Mouse (Mus musculus): Measurements from ENCODE around the gene Vmo1.
"Not testable (repeated sequence)": the region's sequence is repeated elsewhere in the genome, so short reads cannot be mapped to it uniquely, and the experiment has no call there.

Vmo1 gene

DNA sequence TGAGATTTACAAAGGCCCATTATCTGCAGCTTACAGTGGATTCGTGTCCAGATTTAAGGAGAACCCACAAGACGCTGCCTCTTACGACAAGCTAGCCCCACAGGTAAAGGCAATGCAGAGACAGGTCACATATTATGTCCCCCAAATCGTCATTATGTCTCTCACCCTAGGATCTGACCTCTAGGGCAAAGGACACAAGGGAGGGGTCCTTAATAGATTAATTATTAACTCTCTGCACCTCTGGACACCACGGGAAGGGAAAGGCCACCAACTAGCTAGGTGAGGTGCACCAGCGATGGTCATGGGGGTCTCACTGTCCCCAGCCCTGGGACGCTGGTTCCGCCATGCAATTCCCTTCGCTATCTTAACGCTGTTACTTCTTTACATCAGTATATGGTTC, 4.5 kb upstream of the Vmo1 start, which contains the start of gene Gltpd2:
Gene Gltpd2 (plus strand): TSS at position 274 of the 400 bp plus-strand sequence.
- DNase-seq = no peak

DNA sequence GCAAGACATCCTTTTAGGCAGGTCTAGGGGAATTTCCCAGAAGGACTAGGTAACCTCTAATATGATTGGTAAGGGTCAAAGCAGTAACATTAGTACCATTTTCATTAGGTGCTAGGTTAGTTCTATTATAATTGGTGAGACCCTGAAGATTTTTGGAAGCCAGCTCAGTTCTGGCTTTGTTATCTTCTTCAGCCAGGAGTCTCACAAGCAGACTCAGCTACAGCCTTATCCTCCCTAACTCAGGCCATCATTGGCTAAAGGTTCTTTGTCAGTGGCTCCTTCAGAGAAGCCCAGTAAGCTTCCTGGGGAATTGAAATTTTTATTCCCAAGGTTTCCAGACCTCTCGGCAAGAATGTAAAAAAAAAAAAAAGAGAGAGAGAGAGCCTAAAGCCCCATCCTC, 4.0 kb upstream of the Vmo1 start:
- no peak for DNase-seq

DNA sequence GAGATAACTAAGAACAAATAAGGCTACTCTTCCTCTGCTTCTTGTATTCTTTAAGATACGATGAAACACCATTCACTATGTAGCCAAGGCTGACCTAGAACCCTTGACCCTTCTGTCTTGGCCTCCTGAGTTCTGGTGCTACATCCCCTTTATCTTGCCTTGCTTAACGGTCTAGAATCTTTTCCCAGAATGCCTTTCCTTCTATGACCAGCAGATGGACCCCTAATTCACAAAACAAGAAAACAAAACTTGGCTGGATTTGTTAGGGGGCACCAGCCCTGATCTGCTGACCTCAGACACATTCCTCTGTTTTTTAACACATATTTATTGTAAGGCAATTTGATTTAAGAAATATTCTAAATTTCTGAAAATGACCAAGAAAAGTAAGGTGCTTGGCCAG, 1.9 kb upstream of the Vmo1 start:
- peak; percentile 58 to 63 for DNase-seq

DNA sequence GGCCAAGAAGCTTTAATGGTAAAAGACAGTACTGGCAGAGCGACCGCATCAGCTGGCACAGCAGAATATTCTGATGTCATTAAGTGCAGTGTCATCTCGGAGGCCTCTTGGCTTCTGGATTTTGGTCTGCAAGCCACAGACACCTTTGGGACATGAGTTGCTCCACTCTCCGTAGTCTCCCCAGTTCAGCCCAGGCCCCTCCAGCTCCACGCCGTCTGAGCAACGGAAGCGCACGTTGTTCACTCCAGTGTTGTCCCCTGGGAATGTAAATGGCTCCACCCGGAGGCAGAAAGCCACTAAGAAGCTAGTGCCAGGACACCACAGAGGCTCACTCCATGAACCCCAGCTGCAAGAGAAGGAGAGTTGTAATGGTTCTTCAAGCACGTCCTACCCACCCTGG, 896 bp downstream of the Vmo1 start:
- no peak for DNase-seq

DNA sequence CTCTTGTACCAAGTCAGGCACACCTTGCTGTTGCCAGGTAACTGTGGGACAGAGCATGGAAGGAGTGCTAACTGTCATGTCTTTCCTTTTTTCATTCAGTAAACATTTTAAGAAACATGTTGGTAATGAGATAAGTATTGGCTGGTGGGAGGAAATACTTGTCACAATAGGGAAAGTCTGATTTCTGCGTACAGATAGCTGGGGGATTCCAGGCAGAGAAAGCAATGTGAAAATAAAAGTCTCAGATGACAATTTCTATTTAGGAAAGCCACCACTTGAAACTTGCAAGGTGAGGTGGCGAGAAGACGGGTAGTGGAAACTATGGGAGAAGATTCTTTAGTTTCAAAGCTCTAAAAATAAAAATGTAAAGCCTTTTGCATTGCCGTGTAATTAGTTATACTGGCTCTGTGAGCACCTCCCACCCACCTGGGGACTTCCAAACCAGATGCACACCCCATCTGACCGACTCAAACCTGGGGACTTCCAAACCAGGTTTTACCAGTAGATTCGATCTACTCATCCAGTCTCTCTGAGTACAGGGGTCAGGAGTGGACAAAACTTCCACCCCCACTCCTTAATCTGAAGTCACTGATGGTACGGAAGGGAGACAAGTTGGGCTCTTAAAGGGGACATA, 1.6 kb downstream of the Vmo1 start:
- no peak for DNase-seq

DNA sequence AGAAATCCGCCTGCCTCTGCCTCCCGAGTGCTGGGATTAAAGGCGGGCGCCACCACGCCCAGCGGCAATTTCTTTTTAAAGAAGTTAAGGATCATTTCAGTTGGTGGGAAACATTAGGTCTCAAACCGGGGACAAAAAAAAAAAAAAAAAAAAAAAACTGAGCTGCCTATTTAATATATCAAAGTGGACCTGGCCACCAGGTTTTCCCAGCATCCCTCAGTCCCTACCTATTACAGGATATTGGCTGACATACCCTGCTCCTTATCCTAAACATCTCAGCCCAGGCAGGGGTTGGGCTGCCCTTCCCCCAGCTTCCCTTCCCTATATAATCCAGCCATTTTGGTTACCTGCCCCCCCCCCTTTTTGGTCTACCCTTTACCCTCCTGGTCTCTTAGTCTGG, 2.6 kb downstream of the Vmo1 start:
- DNase-seq = no peak

DNA sequence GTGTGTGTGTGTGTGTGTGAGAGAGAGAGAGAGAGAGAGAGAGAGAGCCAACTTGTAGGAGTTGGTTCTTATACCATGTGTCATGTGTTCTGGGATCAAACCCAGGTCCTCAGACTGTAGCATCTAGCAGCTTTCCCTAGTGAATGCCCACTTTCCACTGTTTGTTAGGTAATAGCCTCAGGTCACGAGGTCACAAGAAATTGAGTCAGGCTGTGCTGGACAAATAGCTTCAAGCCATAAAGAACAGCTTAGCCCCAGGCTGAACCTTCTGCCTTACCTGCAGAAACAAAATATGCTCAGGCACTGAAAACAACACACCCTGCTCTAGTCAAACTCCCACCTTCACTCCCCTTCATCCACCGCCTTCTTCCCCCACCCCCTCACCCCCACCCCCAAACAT, 3.2 kb downstream of the Vmo1 start:
- no peak for DNase-seq

DNA sequence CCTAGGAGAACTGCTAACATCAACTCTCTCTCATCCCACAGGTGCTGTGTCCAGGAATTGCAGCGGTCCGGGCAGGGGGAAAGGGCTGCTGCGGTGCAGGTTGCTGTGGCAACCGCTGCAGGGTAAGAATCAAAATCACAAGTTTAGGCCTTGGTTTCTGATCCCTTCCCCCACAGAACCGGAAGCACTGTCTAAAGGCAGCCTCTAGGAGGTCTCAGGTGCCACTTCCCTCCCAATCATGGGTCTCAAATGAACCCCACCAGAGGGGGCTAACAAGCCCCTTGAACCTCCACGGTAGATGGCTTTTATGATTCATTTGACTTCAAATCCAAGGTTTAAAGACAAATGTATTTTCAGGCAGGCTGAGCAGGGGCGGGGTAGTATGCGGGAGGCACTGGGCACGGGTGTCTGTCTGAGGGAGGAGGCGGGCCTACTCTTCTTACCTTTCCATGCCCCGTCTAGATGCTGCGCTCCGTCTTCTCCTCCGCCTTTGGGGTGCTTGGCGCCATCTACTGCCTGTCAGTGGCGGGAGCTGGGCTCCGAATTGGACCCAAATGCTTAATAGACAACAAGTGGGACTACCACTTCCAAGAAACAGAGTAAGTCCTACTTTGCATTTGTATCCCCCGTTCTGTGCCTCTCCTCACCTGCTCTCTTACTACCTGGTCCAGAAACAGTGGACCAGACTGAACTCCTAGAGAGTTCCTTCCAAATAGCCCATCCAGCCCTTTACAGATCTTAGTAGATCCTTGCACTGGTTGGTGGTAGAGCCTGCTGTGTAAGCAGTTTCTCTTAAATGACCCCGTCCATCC, 4.5 kb downstream of the Vmo1 start:
- DNase-seq = peak; percentile 64 to 73

DNA sequence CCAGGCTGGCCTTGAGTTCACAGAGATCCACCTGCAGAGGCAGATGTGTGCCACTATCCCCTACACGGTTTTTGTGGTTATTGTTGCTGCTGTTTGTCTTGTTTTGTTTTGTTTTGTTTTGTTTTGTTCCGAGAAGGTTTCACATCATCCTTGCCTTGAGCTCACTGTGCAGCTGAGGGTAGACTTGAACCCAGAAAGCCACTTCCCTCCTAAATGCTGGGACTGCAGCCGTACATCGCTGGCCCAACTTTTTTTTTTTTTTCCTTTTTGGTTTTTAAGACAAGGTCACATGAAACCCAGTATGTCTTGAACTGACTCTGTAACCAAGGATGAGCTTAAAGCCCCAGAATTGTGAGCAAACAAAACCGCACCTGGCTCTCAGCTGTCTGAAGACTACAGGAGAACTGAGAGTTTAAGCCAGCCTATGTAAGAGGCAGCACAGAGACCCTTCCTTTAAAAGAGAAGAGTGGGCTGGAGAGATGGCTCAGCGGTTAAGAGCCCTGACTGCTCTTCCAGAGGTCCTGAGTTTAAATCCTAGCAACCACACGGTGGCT, 7.4 kb downstream of the Vmo1 start:
- no peak for DNase-seq

DNA sequence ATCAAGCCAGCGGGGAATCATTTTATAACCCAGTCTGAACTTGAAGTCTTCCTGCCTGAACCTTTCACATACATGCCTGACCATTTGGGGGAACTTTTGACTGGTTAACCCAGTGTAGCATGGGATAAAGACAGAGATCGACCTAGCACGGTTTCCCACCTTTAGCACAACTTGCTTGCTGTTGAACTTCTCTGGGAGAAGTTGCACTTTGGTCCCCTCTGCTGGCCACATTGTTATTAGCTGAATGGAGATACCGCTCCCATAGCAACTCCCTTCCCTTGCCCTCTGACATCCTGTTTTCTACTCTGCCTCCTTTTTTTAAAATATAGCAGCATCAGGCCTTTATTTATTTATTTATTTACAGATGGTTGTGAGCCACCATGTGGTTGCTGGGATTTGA, 8.0 kb downstream of the Vmo1 start:
- DNase-seq = peak; percentile 74 to 81

DNA sequence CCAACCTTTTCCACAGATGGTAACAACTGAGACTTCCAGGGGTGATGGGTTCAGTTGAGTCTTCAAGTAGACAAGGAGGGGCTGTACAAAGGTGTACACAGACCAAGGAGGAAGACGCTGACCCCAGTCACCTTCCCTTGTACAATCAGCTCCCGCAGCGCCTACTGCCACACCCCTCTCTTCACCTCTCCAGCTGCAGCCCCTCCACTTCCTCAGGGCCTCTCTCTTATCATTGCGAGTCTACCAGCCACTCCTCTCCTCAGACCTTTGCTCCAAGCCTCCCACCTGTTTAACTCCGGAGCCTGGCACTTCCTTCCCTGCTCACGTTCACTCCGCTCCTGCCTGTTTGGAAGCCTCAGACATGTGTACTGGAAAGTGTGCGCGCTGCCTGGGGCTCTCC, 9.4 kb downstream of the Vmo1 start, which contains the start of gene Tm4sf5:
Gene Tm4sf5 (plus strand): TSS at position 275 of the 400 bp plus-strand sequence.
- no peak for DNase-seq

DNA sequence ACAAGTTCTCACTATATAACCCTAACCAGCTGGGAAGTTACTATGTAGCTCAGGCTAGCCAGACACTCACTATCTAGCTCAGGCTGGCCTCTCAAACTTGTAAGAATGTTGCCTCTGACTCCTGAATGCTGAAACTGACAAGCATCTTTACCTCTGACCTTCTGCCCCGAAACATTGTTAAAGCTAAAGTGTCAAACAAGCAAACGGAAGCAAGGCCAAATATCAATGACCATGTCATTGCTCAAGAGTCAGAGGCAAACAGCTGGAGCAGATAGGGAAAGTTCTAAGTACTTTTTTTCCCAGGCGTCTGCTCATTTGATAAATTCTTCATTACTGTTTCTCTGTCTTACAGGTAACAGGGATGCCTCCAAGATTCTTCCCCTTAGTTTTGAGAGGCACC, 12.4 kb downstream of the Vmo1 start:
- DNase-seq = no peak

DNA sequence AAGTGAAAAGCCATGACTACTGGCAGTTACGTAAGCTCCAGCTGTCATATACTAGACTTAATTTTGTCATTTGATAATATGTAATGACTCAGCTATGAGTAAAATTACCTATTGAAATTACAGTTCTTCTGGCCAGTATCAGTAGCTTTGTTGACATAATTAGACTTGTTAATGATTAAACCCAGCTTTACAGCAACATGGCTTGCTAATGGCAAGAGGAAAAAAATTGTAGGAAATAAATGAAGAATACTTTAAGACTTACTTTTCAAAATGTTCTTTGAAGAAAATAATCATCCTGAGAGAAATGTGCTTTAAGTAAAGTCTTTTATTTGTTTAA, 14.0 kb downstream of the Vmo1 start:
- DNase-seq = no peak

DNA sequence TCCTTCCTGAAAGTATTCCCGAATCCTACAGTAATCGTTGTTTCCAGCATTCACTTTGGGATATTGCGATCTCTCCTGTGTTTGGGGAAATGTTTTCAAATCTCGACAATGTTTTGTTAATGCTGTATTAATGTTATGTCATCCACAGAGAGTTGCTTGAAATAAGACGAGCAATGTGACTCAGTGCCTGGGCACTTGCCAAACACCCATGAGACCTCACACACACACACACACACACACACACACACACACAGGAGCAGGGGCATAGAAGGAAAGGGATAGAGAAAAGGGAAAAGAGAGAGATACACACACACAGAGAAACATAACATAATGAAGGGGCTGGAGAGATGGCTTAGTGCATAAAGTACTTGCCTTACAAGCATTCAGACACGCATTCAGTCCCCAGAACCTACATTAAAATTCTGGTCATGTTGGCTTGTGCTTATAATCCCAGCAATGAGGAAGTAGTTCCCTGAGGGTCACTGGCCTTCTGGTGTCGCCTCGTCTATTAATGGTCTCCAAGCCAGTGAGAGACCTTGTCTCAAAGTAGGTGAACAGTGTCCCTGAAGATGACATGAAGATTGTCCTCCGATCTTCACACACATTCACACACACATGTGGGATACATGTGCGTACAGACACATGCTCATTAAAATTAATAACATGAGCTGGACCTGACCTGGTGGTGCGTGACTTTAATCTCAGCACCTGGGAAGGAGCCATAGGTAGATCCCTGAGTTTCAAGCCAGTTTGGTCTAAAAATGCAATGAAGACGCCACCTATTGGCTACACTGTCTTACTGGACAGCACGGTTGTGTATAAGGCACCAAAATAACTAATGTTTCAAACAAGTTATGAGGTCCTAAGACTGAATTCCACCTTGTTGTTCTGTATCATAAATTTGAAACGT, 14.6 kb downstream of the Vmo1 start:
- peak; percentile 32 to 34 for DNase-seq

DNA sequence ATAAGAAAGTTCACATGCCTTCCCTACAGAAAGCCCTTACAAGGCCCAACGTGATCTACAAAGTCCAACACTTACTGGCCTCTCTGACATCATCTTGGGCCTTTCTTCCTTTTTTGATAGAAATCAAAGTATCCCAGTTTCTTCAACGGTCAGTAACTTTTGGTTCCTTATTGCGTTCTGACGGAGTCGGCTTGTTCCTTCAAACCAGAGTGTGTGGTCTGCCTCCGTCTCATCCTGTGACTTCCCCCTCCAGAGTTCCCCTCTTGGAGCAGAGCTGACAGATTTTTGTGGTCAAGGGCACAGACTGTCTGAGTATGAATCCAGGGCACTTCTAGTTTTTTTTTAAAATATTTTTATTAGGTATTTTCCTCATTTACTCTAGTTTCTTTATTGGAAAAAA, 24.7 kb downstream of the Vmo1 start:
- DNase-seq = no peak

DNA sequence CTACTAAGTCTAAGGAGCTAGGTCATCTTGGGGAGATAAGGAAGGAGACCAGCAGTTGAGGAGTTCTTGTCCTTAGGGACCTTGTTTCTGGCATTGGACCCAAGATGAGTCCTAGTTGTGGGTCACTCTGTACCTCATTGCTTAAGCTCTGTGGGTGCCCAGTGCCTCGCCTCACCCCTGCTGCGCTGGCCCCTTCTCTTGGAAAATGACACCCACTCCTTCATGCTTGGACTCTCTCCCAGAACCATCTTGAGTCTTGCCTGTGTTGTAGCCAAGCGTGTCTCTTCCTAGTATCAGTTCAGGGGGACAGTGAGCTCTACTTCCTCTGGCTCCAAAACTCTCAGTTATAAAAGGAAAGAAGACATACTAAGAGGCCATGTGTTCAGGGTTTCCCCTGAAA, 25.3 kb downstream of the Vmo1 start:
- no peak for DNase-seq

DNA sequence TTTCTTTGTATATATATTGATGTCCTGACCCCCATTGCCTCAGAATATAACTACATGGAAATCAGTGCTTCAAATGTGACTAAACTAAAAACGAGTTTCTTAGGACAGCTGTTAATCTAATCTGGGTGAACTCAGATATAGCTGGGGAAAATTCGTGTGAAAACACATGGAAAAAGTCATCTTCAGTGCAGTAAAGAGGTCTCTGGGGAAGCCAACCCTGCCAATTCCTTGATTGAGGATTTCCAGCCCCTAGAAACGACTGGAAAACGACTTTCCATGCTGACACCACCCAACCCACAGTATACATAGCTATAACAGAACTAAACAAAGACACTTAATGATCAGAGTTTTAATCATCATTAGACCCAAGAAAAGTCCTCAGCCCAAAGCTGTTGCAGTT, 26.6 kb downstream of the Vmo1 start:
- DNase-seq = no peak

DNA sequence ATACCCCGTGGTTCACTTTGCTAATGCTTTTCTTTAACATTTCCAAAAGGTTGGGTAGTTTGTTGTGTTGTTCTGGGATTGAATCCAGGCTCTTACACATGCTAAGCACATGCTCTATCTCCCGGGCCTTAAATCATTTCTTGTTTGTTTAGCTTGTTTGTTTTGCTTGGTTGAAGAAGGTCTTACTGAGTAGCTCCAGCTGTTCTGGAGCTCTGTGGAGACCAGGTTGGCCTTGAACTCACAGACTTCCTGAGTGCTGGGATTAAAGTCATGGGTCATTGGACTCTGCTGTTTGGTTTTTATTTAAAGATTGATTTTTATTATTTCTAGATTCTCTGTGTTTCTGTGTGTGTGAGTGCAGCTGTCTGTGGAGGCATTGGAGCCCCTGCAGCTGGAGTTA, 28.9 kb downstream of the Vmo1 start:
- DNase-seq = no peak

DNA sequence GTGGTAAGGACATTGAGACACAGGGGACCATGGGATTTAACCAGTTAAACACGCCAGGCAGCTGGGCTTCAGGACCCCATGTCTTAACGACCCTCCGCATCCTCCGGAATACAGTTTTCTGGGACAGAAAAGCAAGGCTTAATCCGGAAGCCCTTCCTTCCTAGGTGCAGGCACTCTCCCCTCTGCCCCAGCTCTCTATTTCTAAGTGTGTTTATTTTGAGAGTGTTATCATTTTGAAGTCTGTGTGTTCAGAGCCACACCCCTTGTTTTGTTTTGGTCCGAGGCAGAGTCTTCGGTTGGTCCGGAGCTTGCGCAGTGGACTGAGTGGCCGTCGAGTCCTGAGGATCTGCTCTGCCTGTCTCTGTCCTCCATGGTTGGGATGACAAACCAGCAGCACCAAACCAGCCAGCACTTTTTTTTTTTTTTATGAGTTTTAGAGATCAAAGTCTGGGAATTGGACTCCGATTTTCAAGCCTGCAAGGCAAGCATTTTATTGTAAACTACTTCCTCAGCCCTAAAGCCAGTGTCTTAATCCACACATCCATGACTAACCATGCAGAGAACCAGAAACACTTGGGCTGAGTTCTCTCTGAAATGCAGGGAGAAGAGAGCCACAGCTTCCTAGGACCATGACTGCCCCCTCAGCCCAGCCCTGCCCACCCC, 39.4 kb downstream of the Vmo1 start:
- DNase-seq = no peak

DNA sequence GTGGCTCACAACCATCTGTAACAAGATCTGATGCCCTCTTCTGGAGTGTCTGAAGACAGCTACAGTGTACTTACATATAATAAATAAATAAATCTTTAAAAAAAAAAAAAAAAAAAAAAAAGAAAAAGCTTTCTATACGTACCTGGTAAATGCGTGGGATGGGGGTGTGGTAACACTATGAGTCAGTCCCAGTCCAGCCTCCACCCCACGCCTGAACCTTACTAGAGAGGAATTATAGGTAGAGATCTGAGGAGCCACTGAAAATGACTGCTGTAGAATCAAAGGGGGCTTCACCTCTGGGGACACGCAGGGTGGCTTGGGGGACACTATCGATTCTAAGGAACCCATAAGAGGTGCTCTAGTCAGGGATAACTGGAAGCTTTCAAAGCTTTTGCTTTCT, 41.1 kb downstream of the Vmo1 start:
- DNase-seq = not testable (repeated sequence)

DNA sequence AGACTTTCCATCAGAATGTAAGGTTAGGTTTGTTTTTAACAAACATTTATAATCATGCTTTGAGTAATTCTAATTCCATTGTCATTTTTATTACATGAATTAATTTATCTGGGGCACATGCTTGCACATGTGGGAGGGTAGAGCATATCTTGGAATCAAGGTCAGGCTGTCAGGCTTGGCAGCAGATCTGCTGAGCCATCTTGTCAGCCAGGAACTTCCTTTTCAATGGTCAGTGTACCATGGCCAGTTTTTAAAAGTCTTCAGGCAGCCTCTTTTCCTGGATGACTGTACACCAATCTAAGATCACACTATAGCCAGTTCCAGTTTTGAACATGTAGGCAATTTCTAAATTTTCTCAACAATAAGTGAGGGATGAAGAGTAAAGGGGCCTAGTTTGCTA, 41.7 kb downstream of the Vmo1 start:
- no peak for DNase-seq

DNA sequence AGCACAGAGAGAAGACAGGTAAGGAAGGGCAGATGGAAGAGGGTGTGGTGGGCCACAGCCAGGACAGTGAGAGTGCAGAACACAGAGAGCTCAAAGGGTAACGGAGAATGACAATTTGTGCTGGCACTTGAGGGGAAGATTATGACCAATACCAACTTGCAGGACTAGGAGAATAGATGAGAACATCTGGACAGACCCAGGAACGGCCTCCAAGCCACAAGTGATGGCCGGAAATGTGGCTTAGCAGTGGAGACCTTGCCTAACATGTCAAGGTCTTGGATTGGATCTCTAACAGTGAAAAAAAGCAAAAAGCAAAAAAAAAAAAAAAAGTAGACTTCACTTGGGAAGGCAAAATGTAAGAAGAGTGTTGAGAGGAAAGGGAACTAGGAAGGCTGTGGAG, 44.7 kb downstream of the Vmo1 start:
- no peak for DNase-seq

Data from cerebellum, postnatal 14 days (tissue).